Mouse (Mus musculus): ENCODE results near the gene Cbx2. TPM values are rescaled to one million over a fixed set of nuclear protein-coding genes. Genes with fewer than 3 reads are reported as not detected.

Gene Cbx2
- 1.8 and 2.8 TPM in 2 replicates for total RNA-seq (2015)
- total RNA-seq (2017): 3.0 and 3.2 TPM in 2 replicates

DNA sequence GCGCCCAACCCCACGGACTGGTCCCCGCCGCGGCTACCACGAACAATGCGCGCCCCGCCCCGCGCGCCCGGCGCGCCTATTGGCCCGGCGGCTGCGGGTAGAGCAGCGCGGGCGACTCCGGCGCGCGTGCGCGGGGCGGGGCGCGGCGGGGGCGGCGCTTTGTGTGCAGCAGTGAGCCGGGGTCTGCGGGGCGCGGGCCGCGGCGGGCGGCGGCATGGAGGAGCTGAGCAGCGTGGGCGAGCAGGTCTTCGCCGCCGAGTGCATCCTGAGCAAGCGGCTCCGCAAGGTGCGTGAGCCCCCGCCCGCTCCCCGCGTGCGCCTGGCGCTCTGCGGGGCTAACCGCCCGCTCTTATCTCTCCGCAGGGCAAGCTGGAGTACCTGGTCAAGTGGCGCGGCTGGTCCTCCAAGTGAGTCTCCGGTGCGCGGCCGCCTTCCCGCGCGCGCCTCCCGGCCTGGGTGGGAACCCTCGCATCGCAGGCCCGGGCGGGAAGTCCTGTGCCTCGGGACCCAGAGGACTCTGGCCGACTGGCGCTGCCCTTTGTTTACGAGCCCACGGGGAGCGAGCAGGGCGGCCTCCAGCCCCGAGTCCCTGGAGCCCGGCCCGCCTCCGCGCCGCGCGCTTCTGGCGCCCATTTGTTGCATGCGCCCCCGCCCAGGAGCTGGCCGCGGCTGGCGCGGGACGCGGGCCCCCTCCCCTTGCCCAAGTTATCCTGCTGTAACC lies at the start of gene Cbx2:
Gene Cbx2 (plus strand): TSS at position 68 of the 721 bp plus-strand sequence.
- ATAC-seq (replicated peaks; ENCODE audit: poor library complexity): peak; percentile 67

DNA sequence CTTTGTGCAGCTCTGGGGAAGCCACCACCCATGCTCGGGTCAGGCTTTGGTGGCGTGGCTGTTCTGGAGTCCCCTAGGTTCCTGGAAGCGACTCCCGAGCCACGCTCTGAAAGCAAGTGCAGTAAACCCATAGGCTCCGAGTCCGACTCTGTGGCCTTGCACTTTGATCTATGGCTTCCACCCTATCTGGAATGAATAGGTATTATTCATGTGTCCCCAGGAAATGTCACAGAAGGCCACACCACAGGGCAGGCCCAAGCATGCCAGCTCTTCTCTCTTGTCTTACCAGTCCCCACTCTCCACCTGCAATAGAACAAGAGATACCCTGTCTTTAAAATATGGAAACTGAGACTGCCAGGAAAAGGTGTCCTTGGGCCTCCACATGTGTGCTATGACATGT lies 48.4 kb upstream of the Cbx2 start:
- ATAC-seq (replicated peaks; ENCODE audit: poor library complexity): no peak

DNA sequence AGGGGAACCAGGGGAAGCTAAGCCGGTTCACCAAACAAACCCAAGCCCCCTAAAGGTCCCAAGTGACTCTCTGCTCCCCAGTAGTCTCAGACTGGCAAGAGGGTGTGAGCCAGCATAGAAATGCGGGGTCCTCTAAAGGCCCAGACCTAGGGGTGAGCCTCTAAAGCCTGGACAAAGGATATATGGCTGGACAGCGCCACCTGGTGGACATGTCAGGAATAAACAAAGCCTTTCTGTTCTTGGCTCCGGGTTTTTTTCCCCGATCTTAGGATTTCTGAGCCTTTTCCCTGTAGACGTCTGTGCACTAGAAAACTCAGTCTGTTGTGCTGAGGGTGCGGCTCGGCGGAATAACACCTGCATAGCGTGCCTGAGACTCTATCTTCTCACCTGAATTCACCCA lies 47.3 kb upstream of the Cbx2 start:
- peak; percentile 59 for ATAC-seq (replicated peaks; ENCODE audit: poor library complexity)

DNA sequence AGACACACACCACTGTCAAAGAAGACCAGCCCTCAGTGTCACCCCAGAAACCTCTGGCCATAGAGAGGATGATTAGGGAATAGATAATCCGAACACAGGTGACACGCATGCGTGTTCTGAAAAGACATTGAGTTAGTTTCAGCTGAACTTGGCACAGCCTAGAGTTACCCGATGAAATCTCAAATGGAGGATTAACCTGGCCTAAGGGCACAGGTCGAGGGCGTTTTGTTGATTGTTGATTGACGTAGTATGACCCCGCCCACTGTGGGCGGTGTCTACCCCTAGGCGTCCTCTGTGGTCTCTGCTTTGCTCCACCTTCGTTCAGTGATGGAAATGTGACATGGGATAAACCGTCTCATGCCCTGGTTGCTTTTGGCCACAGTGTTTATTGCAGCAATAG lies 46.8 kb upstream of the Cbx2 start:
- ATAC-seq (replicated peaks; ENCODE audit: poor library complexity): peak; percentile 68

DNA sequence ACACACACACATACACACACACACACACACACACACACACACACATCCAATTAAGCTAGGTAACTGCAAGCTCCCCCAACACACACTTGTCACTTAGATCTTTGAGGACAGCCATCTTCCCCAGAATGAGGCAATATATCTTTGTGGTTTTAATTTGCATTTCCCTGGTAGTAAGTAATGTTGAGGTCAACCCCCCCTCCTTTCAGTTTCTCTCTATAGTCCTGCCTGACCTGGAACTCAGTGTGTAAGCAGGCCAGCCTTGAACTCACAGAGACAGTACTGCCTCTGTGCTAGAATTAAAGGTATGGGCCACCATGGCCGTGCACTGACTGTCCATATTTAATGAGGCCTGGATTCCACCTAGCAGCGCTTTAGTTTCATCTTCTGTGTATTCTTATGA lies 42.4 kb upstream of the Cbx2 start:
- peak; percentile 68 for ATAC-seq (replicated peaks; ENCODE audit: poor library complexity)

DNA sequence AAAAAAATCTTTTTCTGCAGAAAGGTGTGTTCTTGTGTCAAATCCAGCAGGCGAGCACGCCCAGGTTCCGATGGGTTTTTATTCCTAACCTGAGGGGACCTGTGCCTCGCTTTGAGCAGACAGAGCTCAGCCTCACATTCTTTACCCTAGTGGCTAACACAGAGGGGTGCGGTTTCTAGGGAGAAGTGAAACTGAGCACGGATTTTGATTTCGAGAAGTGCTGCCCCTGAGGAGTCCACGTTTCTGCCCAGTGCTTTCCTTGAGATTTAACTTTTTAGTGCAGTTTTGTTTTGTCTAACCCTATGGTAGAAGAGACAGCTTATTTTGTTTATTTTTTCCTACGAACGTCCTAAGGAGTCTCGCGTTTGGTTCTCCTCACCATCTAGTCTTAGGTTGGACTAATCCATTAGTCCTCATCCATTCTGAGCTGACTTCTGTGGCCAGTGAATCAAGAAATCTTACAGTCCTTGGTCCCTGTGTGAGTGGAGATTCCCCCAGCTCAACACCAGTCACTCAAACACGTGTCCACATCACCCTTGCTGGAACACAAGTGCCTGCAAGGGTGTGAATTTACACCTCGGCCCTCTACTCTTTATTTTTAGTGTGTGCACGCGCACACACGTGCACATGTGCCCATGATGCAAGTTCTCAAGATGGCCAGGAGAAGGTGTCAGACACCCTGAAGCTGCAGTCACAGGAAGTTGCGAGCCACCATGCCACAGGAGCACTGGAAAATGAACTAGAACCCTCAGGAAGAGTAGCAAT lies 41.6 kb upstream of the Cbx2 start:
- ATAC-seq (replicated peaks; ENCODE audit: poor library complexity): peak; percentile 74

DNA sequence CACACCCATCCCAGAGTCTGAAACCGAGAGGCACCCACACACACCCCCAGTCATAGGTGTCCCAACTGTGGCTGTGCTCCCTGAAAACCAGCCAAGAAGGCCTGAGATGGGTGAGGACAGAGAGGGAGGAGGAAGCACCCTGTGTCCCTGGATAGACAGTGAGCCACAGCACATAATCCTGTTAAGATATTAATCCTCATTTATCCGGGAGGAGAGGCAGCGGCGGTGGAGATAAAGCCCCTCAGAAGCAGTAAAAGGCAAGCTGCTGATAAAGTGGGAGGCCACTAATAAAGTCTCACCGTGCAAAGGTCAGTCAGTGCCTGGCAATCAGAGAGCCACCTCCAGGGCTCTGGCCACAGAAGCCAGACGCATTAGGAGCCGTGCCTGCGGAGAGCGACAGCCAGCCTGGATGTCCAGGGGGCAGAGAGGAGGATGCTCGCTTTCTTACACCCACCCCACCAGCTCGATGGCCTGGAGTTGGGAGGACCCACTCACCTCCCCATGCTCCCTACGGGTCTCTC lies 40.1 kb upstream of the Cbx2 start:
- no peak for ATAC-seq (replicated peaks; ENCODE audit: poor library complexity)

DNA sequence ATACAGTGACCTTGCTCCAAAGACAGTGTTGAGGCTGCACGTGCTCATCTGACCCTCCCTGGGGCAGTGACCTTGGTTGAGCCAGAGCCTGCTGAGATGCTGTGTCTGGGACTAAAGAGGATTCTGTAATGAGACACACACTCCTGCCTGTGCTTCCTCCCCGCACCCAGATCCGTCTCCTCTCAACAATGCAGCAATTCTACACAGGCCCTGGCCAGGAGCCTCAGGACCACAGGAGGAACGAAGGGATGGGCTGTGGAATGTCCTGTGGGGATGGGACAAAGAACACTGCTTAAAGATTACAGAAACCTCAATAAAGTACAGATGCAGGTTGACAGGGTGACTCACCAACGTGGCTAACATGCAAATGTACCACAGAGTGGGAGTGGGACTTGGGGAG lies 37.2 kb upstream of the Cbx2 start:
- no peak for ATAC-seq (replicated peaks; ENCODE audit: poor library complexity)

DNA sequence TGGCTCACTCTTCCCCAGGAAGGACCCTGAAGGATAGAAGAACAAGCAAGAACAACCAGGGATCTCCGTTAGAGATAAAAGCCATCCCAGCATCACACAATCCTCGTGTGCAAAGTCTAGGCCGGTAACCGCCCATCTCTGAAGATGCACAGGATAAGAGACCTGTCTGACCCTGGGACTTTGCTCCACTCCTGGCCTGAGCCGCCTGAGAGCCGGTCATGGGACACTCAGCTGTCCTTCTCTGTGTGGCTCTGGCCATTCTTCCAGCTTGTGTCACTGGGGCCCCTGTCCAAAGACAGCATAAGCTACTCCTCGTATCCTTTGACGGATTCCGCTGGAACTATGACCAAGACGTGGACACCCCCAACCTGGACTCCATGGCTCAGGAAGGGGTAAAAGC lies 34.8 kb upstream of the Cbx2 start, which contains the start of gene Enpp7:
Gene Enpp7 (plus strand): TSS at position 190 of the 400 bp plus-strand sequence.
- ATAC-seq (replicated peaks; ENCODE audit: poor library complexity): no peak

DNA sequence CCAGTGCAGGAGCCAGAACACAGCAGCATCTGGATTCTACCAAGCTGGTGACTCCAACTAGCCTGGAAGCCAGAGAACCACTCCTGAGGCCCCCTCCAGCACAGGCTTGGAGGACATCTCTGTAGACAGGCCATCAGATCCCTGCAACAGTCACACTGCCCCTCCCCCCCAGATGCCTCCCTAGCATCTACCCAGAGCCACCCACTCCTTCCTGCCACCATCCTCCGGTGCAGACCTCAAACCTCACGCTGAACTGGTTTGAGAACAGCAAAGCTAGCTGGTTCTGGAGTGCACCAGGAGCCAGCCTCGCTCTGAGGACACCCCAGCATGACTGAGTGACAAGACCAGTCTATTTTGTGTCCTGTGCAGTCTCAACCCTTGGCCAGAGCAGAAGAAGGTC lies 30.0 kb upstream of the Cbx2 start:
- peak; percentile 52 for ATAC-seq (replicated peaks; ENCODE audit: poor library complexity)

DNA sequence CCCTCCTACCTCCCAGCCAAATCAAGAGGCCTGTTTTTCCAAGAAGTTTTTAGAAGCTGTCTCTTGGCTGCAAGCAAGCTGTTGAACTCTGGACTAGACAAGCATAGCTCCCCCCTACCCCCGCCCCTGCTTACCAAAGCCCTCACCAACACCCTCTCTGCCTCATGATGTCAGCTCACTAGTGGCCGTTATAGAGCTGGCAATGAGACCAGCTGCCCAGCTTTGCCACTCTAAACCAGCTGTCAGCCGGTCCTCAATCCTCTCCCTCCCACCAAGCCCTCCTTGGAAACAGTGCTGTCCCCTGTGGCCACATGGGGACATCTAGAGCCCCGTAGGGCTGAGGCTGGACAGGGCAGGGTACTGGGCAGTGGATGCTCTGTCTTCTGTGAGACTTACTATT lies 27.3 kb upstream of the Cbx2 start:
- ATAC-seq (replicated peaks; ENCODE audit: poor library complexity): no peak

DNA sequence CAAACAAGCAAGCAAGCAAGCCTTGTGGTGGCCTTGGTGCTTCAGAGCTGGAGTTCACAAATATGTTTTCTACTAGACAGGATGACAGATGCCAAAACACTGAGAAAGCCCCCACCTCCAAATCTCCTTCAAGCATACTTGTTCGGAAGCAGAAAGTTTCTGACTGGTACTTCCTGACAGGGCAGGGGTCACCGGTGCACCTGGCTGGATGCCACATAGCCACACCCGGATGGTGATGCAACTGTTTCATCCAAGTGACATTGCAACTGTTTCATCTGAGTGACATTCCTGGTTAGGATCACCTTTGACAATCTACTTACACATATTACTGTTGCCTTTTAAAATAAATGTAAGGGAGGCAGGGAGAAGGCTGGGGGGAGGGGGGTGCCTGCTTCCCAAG lies 25.6 kb upstream of the Cbx2 start:
- ATAC-seq (replicated peaks; ENCODE audit: poor library complexity): no peak

DNA sequence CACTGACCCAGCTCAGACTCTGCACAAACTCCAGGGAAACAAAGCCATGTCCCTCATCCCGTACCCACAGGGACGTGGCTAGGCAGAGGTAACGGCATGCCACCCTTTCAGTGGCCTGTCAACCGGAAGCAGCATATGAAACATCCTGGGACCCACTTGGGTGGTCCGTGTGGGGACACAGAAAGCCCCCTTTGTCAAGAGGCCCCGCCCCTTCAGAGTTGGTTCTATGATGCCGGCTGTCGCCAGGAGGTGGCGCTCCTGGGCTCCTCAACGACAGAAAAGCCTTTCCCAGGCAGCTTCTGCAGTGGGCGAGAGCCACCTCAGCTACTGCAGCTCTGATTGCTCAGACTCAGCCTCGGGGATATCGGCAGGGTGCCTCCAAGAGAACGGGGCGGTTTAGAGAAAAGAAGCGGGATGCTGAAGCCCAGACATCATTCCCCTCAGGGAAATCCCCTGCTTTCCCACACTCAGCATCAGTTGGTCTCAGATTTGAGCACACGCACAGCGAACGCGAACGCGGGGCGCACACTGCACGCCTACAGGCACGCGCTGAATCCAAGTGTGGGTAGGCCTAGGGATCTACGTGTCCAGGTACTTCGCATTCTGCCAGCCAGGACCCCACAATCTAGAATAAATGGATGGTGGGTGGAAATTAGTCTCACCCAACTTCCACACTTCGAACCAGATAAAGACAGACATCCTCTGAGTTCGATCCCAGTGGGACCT lies 24.1 kb upstream of the Cbx2 start:
- peak; percentile 85 for ATAC-seq (replicated peaks; ENCODE audit: poor library complexity)

DNA sequence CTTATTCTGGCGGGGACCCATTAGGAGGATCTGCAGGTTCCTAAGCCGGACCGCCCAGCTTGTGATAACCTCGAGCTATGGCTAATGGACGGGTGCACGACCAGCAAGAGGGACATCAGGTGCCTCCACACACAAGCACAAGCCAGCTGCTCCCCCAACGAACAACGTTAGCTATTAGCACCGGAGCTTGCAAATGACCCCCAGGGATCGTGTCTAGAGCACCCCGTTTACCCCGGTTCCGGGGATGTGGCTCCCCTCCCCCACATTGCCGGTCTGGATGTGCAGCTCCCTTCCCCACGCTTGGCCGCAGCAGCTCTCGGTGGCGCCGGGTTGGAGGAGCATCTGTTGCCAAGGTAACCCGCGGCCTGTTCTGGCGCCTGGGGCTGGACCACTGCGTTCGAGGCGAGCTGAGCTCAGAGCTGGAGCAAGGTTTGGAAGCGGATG lies 23.4 kb upstream of the Cbx2 start:
- no peak for ATAC-seq (replicated peaks; ENCODE audit: poor library complexity)

DNA sequence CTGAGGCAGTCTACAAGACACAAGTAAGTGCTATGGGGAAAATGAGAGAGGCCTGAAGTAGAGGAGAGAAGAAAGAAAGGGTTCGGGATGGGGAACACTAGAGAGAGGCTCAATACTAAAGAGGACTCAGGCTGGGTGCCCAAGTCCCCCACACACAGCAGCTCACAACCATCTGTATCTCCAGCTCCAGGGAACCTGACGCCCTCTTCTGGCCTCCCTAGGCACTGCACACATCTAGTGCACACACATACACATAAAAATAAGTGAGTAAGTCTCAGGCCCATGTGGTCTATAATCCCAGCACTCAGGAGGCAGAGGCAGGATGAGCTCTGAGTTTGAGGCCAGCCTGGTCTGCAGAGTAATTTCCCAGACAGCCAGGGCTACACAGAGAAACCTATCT lies 21.9 kb upstream of the Cbx2 start:
- ATAC-seq (replicated peaks; ENCODE audit: poor library complexity): no peak

DNA sequence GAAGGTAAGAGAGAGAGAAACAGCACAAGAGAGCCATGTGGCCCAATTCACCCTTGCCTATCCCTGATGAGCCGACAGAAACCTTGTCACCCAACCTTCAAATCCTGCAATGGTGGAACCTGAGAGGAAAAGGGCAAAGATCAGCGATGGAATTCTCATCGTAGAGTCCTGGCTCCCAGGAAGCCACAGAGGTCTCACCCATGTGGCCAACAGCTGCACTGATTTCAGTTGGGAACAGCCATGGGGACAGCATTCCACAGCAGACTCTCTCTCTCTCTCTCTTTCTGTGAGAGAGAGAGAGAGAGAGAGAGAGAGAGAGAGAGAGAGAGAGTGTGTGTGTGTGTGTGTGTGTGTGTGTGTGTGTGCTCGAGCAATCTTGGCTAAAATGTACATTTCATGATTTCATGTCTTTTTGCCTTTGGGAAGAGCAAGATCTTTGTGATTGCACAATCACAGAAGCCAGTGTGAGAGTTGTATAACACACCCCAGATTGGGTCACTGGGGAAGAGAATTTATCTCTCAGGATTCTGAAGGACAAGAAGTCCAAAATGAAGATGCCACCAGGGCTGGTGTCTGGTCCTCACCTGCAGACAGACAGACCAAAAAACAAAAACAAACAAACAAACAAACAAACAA lies 21.2 kb upstream of the Cbx2 start:
- no peak for ATAC-seq (replicated peaks; ENCODE audit: poor library complexity)

DNA sequence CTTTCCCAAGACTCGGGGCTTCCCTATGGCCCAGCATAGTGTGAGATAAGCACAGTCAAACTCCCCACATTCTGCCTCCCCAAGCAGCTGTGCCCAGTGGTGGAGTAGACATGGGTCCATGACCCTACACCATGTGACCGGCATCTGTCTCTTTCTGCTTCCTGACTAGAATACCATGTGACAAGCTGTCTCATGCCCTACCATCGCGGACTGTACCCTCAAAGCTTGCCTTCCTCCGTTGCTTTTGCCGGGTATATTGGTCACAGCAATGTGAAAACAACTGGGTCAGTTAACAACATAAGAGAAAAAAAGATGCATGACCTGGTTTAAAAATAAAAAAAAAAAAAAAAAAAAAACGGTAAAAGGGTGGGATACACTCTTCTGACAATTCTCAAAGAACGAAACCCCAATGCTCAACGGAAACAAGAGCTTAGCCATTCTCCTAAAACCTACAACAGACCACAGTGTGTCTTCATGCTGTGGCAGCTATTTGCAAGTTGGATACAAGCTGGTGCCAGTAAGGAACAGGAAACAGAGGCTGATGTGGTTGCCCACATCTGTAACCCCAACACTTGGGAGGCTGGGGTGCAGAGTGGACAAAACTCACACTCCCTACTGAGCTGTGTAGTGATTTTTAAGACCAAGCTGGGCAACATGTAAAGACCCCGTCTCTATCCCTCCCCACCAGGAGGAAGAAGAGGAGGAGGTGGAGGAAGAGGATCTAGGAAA lies 17.1 kb upstream of the Cbx2 start:
- peak; percentile 85 for ATAC-seq (replicated peaks; ENCODE audit: poor library complexity)

DNA sequence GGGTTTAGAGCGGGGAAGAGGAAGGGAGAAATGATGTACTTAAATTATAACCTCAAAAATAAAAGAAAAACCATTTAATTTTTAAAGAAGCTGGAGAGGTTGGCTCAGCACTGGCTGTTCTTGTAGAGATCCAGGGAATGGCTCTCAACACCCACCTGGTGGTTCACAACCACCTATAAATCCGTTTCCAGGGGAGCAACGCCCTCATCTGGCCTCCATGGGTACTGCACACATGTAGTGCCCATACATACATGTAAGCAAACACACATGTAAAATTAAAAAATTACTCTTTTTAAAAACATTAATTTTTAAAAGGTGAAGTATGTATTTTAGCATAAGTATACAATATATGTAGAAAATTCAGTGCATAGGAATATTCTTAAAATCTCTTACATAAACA lies 16.3 kb upstream of the Cbx2 start:
- ATAC-seq (replicated peaks; ENCODE audit: poor library complexity): no peak

DNA sequence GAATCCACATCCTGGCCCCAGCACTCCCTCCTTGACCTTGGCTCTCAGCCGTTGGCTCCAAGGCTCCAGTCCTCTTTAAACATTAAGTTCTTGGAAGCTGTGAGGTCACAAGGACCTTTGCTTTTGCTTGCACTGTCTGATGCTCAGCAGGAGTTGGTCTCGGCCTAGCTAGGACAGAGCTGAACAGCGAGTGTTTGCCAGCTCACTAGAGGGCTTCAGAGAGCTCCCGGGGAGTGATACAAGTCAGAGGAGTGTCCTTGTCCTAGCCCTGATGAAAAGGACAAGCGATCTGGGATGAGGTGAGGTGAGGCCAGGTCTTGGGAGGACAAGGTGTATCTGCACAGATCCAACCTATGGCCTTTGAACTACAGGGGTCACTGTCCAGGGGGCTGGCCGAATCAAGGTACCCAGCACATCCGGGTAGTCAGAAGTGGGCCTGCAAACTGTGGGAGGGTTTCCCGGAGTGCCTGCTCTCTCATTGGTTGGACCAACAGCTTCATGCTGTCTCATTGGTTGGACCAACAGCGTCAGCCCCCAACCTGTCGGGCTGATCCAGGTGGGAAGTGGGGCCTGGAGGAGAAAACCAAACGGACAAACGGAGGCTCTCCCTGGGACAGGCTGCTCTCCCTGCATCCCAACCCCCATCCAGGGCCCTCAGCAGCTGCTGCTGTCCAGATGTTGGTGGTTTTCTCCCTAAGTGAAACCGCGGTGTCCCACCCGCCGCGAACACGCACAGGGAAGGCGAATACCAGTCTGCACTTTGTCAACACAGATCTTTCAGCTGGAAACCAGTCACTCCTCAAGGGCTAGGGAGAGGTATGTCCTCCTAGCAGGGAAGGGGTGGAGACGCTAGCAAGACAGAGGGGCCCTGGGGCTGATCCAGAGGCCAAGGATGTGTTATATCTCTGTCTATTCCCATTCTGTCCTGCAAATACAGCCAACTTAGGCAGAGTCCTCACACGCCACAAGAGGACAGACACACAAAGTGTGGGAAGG lies 15.0 kb upstream of the Cbx2 start:
- no peak for ATAC-seq (replicated peaks; ENCODE audit: poor library complexity)
